Mouse (Mus musculus) mouse embryonic stem cell (cell line): ENCODE results near the gene Ap1b1.

ENCODE experiments used
- in situ Hi-C, 2 experiments: fragments of 300-500 bp; cut with MboI; formaldehyde crosslinking; loops; 1 replicate in 1 of 2; 3 replicates in 1 of 2; pipeline ENCODE4 v1.14.3; 2019 to 2020; ENCODE audit warnings: low sequenced_read_pairs in 2 of 2, low pct_unique_long_range_greater_than_20kb in 1 of 2, mixed read lengths in 1 of 2; ENCODE audit not compliant: unreplicated experiment in 1 of 2

Ap1b1 gene

DNA sequence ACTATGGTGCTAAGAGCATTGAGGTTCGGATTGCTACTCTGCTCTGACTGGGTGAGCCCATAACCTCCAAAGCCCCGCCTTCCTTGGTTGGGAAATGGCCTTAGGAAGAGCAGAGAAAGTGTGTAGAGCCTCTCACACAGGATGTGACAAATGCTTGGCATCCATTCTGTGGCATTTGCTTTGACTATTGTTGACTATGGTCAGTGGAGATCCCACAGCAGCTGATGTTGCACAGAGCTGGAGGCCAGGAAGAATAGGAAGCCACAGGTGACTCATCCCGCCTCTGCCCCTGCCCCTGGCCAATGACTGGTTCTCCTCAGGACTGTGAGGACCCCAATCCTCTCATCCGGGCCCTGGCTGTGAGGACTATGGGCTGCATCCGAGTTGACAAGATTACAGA, 29.7 kb downstream of the Ap1b1 start:
- in situ Hi-C loops = no loop called here

DNA sequence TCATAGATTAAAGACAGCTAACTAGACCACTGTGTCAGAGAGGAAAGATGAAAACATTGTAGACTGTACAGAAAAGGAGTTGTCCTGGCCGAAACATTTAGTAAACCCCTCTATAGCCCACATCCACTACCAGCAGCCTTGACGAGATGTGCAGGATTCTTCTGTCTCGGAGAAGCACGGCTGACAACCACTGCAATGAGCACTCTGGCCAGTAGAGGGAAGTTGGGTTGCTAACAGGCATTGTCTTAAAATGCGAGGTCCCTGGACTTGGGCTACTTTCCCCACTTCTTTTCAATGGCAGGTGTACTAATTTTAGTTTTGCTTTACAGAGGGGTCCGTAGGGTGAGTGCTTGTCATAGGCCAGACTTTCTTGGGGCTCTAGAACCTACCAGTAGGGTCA, 30.9 kb downstream of the Ap1b1 start:
- in situ Hi-C loops = no loop called here

GRCm38 (mm10) chr11:5025108-5025507, 38.5 kb downstream of the Ap1b1 start:
- in situ Hi-C loops = no loop called here

DNA sequence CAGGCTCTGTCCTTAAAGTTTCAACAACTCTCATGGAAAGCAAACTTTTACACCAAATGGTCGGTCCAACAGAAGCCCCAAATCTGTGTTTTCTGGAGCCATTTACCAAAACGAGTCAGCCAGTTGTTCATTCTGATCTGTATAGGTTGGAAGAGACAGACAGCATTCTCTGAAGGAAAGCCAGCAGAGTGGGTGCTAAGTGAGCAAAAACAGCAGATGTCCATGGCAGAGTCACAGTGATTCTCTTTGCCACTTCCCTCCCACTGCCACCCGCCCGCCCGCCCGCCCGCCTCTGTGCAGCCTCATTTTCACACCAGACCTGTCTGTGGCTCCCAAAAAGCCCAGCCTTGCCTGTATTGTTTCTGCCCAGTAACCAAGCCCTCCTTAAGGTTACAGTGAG, 41.6 kb downstream of the Ap1b1 start:
- in situ Hi-C loops = no loop called here

DNA sequence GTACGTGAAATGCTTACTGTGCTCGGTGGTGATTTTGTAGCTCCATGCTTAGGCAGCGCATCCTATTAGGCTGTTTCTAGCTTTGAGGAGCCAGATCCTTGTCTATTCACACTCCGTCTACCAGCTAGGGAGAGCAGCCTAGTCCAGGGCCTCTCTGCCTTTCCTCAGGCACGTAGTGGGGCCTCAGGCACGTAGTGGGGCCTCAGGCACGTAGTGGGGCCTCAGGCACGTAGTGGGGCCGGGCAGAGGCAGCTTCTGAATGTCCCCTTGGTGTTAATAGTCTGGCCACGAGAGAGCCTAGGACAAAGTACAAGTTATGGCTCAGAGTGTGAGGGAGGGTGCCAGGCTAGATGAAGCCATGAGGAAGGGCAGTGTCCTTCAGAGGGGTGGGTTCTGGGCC, 46.1 kb downstream of the Ap1b1 start:
- in situ Hi-C loops = no loop called here

DNA sequence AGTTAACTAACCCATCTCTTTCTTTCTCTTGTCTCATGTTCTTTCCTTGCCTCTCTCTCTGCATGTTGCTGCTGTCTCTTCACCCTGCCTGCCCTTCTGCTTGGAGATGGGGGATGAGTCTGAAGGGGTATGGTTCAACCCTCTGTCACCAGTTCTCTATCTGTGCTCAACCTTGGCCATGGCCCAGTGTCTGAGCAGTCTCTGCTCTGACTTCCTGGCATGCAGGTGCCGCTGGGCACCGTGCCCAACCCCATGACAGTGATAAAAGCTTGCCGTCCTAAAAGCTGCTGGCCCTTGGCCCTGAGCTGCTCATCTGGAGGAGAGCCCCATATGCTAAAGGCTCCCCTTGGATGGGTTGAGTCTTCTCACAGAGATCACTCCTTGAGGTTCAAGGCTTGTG, 46.5 kb downstream of the Ap1b1 start:
- in situ Hi-C loops = no loop called here

DNA sequence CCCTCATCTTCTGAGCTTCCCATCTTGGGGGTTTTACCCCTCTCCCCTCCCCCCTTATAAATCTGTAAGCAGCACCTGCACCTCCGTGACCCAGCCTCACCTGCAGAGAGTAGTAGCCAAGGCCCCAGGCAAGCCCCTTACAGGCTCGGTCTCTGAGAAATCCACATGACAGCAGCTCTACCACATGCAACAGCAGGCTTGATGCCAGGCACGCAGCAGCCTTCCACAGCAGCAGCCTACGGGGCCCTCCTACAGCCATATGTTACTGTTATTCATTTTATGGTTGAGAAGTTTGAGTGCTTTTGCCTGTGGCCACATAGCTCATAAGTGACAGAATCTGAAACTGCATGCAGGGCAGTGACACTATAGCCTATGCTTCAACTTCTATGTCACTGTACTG, 48.8 kb downstream of the Ap1b1 start:
- in situ Hi-C loops = no loop called here

GRCm38 (mm10) chr11:5037146-5037854, 50.7 kb downstream of the Ap1b1 start:
- in situ Hi-C loops = no loop called here

- in situ Hi-C loops = no loop called here
These were observed 54.0 kb downstream of the Ap1b1 start for GRCm38 (mm10) chr11:5040585-5040984.

DNA sequence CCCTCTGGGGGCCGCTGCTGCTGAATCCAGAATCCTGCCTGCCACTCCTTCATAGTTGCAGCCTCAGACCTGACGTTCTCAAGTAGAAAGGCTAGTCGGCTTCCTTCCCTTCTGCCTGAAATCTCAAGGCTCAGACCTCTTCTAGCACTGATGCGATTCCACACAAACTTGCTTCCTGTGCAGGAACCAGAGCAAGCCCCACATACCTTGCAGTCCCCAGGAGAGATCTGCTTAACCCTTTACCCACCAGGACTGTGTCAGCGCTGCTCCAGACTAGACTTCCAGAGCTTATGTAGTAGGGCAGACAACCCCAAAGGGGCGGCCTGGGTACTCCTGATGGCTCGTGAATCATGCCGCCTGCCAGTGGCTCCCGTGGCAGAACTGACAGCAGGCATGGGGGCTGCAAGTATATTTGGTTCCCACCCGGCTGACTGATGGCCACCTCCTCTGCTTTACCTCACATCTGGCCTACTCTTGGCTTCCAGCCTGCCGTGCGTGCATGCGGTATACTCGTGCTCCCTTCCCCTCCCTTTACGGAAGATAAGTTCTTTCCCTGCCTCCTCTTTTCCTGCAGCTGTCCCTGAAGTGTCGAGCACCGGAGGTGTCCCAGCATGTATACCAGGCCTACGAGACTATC, 54.6 kb downstream of the Ap1b1 start:
- in situ Hi-C loops = no loop called here

DNA sequence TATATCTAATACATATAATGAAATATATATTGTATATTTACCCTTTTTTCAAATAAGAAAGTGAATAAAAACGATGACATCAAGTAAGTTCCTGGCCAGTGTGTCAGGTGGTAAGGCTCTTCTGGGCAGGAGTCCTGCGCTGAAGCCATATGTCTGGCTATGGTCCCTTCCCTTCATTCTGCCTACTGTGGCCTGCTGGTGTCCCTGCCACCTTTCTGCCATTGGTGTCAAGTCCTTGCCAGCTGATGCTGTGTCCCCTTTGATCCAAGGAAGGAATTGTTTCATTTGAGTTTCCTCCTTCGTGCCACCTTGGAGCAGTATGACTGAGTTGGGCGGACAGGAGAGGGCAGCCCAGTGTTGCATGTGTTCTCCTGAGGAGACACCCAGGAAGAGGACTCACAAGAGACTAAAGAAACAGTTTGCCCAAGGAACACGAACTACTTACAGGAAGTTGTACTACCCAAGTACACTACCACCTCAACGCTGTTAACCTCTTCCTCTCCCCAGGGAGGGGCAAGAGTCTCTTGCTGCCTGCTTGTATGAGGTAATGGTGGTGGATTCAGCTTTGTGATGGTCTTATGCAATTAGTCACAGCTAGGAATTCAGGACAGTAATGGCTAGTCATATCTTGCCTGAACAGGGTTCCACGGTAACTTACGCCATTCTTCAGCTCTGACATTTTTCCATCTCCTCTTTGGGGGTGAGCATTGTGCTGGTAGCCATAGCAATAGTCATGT, 56.2 kb downstream of the Ap1b1 start:
- in situ Hi-C loops = no loop called here

DNA sequence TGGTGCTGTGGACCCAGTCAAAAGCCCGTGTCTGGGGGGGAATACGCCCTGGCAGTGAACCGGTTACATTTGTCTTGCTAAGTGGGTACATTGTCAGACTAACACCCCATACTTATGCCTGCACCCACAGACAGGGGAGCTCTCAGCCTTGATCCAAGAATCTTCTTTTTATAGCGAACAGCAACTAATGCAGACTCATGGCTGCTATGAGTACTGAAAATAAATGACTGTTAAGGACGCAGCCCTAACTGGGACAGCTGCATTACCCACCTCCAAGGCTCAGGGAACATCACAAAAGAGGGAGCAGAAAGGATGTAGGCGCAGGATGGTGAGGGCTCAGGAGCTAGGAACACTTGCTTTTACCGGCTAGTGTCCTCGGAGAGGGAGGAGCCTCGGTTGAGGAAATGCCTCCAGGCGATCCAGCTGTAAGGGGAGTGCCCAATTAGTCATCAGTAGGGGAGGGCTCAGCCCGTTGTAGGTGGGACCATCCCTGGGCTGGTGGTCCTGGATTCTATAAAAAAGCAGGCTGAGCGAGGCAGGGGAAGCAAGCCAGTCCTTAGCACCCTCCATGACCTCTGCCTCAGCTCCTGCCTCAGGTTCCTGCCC, 59.8 kb downstream of the Ap1b1 start:
- in situ Hi-C loops = no loop called here

GRCm38 (mm10) chr11:5051629-5052028, 65.0 kb downstream of the Ap1b1 start:
- in situ Hi-C loops = no loop called here

- in situ Hi-C loops = no loop called here
These were observed 65.7 kb downstream of the Ap1b1 start for GRCm38 (mm10) chr11:5052200-5052854.

- in situ Hi-C loops = no loop called here
These were observed 67.5 kb downstream of the Ap1b1 start for GRCm38 (mm10) chr11:5054151-5054550.

DNA sequence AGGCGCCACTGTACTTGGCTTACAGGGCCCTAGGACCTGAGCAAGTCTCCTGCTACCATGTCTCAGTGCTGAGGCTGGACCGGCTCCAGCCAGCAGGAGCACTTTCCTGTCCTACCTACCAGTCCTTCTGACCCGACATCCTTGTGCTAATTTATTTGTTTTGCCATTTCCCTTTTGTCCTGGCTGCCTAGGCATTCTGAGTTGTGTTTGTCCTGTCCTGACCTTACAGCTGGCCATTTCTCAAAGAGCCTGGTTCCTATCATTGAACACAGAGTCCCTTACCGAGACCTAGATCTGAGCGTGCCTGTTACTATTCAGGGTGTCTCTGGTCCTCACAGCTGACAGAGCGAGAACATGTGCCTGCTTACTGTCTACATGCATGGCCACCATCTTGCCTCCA, 68.2 kb downstream of the Ap1b1 start:
- in situ Hi-C loops = no loop called here

- in situ Hi-C loops = no loop called here
These were observed 69.6 kb downstream of the Ap1b1 start for GRCm38 (mm10) chr11:5055945-5056938.

- in situ Hi-C loops = no loop called here
These were observed 70.4 kb downstream of the Ap1b1 start for GRCm38 (mm10) chr11:5057064-5057463.
